Mouse (Mus musculus): ENCODE results near the gene Fggy. TPM values are rescaled to one million over a fixed set of nuclear protein-coding genes. Genes with fewer than 3 reads are reported as not detected.

Gene Fggy
- polyA plus RNA-seq, 2 experiments, result 14.9 to 19.3 TPM

- 66% methylated on average over 4 of the region's 4 CpGs for WGBS (ENCODE audit: insufficient replicate concordance)
- Histone ChIP-seq H3K27ac (no peak overlapping the region), H3K4me3 (ENCODE audit: insufficient read depth in 1 of 2, low read depth in 2 of 2, low read length in 2 of 2) (no peak overlapping the region), H3K27me3 (ENCODE audit: control insufficient read depth, insufficient read depth, low read length) (no peaks in the 10 kb centered on the region), H3K36me3 (replicated peaks; ENCODE audit: control insufficient read depth, insufficient read depth, low read depth) (no peaks in the 10 kb centered on the region), H3K4me2 (ENCODE audit: low read depth) (no peak overlapping the region), H3K9ac (replicated peaks) (no peak overlapping the region), H3K9me3 (ENCODE audit: control insufficient read depth, low read length) (no peaks in the 10 kb centered on the region), H3K4me1 (replicated peaks; ENCODE audit: control insufficient read depth in 2 of 2, insufficient read depth in 2 of 2, low read length in 1 of 2) (no peaks in the 10 kb centered on the region)
- TF ChIP-seq EP300 (IDR thresholded peaks at IDR 0.05; ENCODE audit: low read depth), result no peak
- TF ChIP-seq CTCF (IDR thresholded peaks at IDR 0.05; ENCODE audit: low read depth), result no peak
- ATAC-seq (ENCODE audit: insufficient read depth), result no peak
- DNase-seq (ENCODE audit: low read depth in 3 of 3, low spot score in 3 of 3), result no peak
Measured at GRCm38 (mm10) chr4:95526588-95526987, 30.7 kb upstream of the Fggy start.

- H3K36me3 ChIP-seq (replicated peaks; ENCODE audit: control insufficient read depth, insufficient read depth, low read depth), result no peaks in the 10 kb centered on the region
- no peak overlapping the region for H3K9ac ChIP-seq (replicated peaks)
- TF ChIP-seq CTCF (IDR thresholded peaks at IDR 0.05; ENCODE audit: low read depth) (peak; percentile 17; the same call in 1 of the 2 replicates), EP300 (IDR thresholded peaks at IDR 0.05; ENCODE audit: low read depth) (no peak)
- 47% methylated on average over 2 of the region's 2 CpGs for WGBS (ENCODE audit: insufficient replicate concordance)
- no peaks in the 10 kb centered on the region for H3K9me3 ChIP-seq (ENCODE audit: control insufficient read depth, low read length)
- H3K27me3 ChIP-seq (ENCODE audit: control insufficient read depth, insufficient read depth, low read length), result no peaks in the 10 kb centered on the region
- no peak for ATAC-seq (ENCODE audit: insufficient read depth)
- no peak overlapping the region for H3K4me2 ChIP-seq (ENCODE audit: low read depth)
- no peak overlapping the region for H3K4me3 ChIP-seq (ENCODE audit: insufficient read depth in 1 of 2, low read depth in 2 of 2, low read length in 2 of 2)
- H3K27ac ChIP-seq, result no peak overlapping the region
- no peaks in the 10 kb centered on the region for H3K4me1 ChIP-seq (replicated peaks; ENCODE audit: control insufficient read depth in 2 of 2, insufficient read depth in 2 of 2, low read length in 1 of 2)
- no peak for DNase-seq (ENCODE audit: low read depth in 3 of 3, low spot score in 3 of 3)
Measured at GRCm38 (mm10) chr4:95530757-95531156, 26.6 kb upstream of the Fggy start.

GRCm38 (mm10) chr4:95533946-95534345 lies 23.4 kb upstream of the Fggy start:
- DNase-seq (ENCODE audit: low read depth in 3 of 3, low spot score in 3 of 3) (no peak), ATAC-seq (ENCODE audit: insufficient read depth) (no peak)
- no peak overlapping the region for H3K27ac ChIP-seq
- no peaks in the 10 kb centered on the region for H3K27me3 ChIP-seq (ENCODE audit: control insufficient read depth, insufficient read depth, low read length)
- no peaks in the 10 kb centered on the region for H3K9me3 ChIP-seq (ENCODE audit: control insufficient read depth, low read length)
- H3K4me1 ChIP-seq (replicated peaks; ENCODE audit: control insufficient read depth in 2 of 2, insufficient read depth in 2 of 2, low read length in 1 of 2), result no peaks in the 10 kb centered on the region
- no peak overlapping the region for H3K4me2 ChIP-seq (ENCODE audit: low read depth)
- 45% methylated on average over 3 of the region's 3 CpGs for WGBS (ENCODE audit: insufficient replicate concordance)
- no peaks in the 10 kb centered on the region for H3K36me3 ChIP-seq (replicated peaks; ENCODE audit: control insufficient read depth, insufficient read depth, low read depth)
- TF ChIP-seq CTCF (IDR thresholded peaks at IDR 0.05; ENCODE audit: low read depth), result no peak
- no peak for TF ChIP-seq EP300 (IDR thresholded peaks at IDR 0.05; ENCODE audit: low read depth)
- H3K4me3 ChIP-seq (ENCODE audit: insufficient read depth in 1 of 2, low read depth in 2 of 2, low read length in 2 of 2), result no peak overlapping the region
- no peak overlapping the region for H3K9ac ChIP-seq (replicated peaks)

GRCm38 (mm10) chr4:95541382-95542038 lies 15.8 kb upstream of the Fggy start:
- Histone ChIP-seq H3K27ac (no peak overlapping the region), H3K9ac (replicated peaks) (no peak overlapping the region), H3K4me2 (ENCODE audit: low read depth) (no peak overlapping the region), H3K27me3 (ENCODE audit: control insufficient read depth, insufficient read depth, low read length) (no peaks in the 10 kb centered on the region), H3K9me3 (ENCODE audit: control insufficient read depth, low read length) (no peaks in the 10 kb centered on the region), H3K4me1 (replicated peaks; ENCODE audit: control insufficient read depth in 2 of 2, insufficient read depth in 2 of 2, low read length in 1 of 2) (no peaks in the 10 kb centered on the region), H3K4me3 (ENCODE audit: insufficient read depth in 1 of 2, low read depth in 2 of 2, low read length in 2 of 2) (no peak overlapping the region), H3K36me3 (replicated peaks; ENCODE audit: control insufficient read depth, insufficient read depth, low read depth) (no peaks in the 10 kb centered on the region)
- DNase-seq (ENCODE audit: low read depth in 3 of 3, low spot score in 3 of 3), result no peak
- no peak for TF ChIP-seq CTCF (IDR thresholded peaks at IDR 0.05; ENCODE audit: low read depth)
- TF ChIP-seq EP300 (IDR thresholded peaks at IDR 0.05; ENCODE audit: low read depth), result no peak
- 61% methylated on average over 3 of the region's 3 CpGs for WGBS (ENCODE audit: insufficient replicate concordance)
- no peak for ATAC-seq (ENCODE audit: insufficient read depth)

GRCm38 (mm10) chr4:95542039-95542790 lies 15.1 kb upstream of the Fggy start:
- ATAC-seq (ENCODE audit: insufficient read depth) (no peak), DNase-seq (ENCODE audit: low read depth in 3 of 3, low spot score in 3 of 3) (no peak)
- Histone ChIP-seq H3K4me1 (replicated peaks; ENCODE audit: control insufficient read depth in 2 of 2, insufficient read depth in 2 of 2, low read length in 1 of 2) (no peaks in the 10 kb centered on the region), H3K36me3 (replicated peaks; ENCODE audit: control insufficient read depth, insufficient read depth, low read depth) (no peaks in the 10 kb centered on the region), H3K27me3 (ENCODE audit: control insufficient read depth, insufficient read depth, low read length) (no peaks in the 10 kb centered on the region), H3K27ac (no peak overlapping the region), H3K9me3 (ENCODE audit: control insufficient read depth, low read length) (no peaks in the 10 kb centered on the region), H3K4me3 (ENCODE audit: insufficient read depth in 1 of 2, low read depth in 2 of 2, low read length in 2 of 2) (no peak overlapping the region), H3K9ac (replicated peaks) (no peak overlapping the region), H3K4me2 (ENCODE audit: low read depth) (no peak overlapping the region)
- no peak for TF ChIP-seq EP300 (IDR thresholded peaks at IDR 0.05; ENCODE audit: low read depth)
- no peak for TF ChIP-seq CTCF (IDR thresholded peaks at IDR 0.05; ENCODE audit: low read depth)
- 68% methylated on average over 4 of the region's 4 CpGs for WGBS (ENCODE audit: insufficient replicate concordance)

Data from liver, embryonic 14.5 days (tissue).